Mouse (Mus musculus): ENCODE measurements around the gene Gprasp1. TPM values are rescaled to one million over a fixed set of nuclear protein-coding genes. Genes with fewer than 3 reads are reported as not detected.
A peak's percentile ranks its signal among the peaks of the same experiment; 100 is the strongest.
"Not testable (repeated sequence)": the region's sequence is repeated elsewhere in the genome, so short reads cannot be mapped to it uniquely, and the experiment has no call there.

Gprasp1 gene
- polyA plus RNA-seq, 1 experiment, result 207 TPM

GRCm38 (mm10) chrX:135835896-135836295 is 93.4 kb downstream of the Gprasp1 start:
- DNase-seq (ENCODE audit: extremely low spot score in 1 of 2, low spot score in 1 of 2), result not testable (repeated sequence)

DNA sequence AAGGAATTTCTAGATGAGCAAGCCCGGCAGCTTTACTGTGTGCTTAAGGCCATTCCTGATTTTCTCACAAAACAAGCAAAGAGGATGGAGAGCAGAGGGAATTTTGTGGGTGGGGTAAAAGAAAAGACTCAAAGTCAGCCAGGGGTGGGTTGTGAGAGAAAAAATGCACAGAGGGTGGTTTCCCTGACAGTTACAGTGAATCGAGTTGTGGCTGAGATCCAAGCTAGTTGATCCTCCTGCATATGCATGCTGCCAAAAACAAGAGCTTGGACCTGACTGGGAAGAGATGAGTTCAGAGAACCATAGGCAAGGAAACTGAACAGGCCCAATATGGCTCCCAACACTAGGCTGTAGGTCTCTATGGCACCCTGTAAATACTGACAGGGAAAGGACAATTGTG is 95.4 kb downstream of the Gprasp1 start:
- DNase-seq (ENCODE audit: extremely low spot score in 1 of 2, low spot score in 1 of 2), result peak in 1 of 2 experiments; percentile 40

DNA sequence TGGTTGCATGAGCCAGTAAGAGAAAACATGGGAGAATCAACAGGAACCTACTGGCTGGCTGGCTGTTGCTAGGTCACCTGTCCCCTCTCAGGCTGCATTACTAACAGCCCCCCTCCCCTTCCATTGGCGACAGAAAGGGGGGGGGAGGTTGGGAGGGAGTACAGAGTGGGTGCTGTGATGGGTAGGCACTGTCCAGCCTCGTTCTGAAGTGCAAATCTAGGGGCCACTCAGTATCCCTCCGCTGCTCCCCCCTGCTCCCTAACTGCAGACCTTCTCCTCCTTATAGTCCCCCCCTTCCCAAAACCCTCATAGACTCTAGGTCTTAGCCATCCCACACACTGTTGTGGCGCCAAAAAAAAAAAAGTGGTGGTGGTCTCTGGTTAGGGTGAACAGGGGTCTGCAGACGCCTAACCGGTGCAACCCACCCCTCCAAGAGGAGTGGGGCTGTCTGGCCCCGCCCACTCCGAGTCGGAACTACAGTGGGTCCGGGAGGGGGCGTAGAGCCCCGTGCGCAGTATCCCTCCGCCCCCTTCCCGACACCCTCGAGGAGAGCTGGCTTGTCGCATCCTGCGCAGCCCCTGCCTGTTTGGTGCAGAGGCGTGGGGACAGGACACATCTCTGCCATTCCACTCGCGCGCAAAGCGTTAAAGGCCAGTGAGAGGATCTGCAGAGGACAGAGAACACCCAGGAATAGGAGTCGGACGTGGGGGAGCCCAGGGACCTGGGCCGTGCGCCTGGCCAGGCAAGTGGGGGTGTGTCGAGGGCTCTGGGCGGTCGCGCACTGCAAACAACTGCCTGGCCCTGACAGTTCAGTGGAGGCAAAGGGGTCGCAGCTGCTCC is 96.2 kb downstream of the Gprasp1 start, which contains the start of gene Gprasp2:
Gene Gprasp2 (plus strand): TSS at position 514 of the 840 bp plus-strand sequence.
- peak in 1 of 2 experiments; percentile 61 for DNase-seq (ENCODE audit: extremely low spot score in 1 of 2, low spot score in 1 of 2)

- peak in 1 of 2 experiments; percentile 68 for DNase-seq (ENCODE audit: extremely low spot score in 1 of 2, low spot score in 1 of 2)
Observed at GRCm38 (mm10) chrX:135839397-135840391, 97.2 kb downstream of the Gprasp1 start.

Other genes with a start within 250 kb of the Gprasp1 start
- gene AV320801, start 248.1 kb upstream of the Gprasp1 start, polyA plus RNA-seq (2012; rRNA removed), result not detected in 2 replicates
- 4.3 and 5.0 TPM in 2 replicates for gene Nxf7, start 144.0 kb upstream of the Gprasp1 start, polyA plus RNA-seq (2012; rRNA removed)
- not detected in 2 replicates for gene Prame, start 115.0 kb upstream of the Gprasp1 start, polyA plus RNA-seq (2012; rRNA removed)
- not detected in 2 replicates for gene Tcp11x2, start 48.9 kb upstream of the Gprasp1 start, polyA plus RNA-seq (2012; rRNA removed)
- gene Tmsb15a, start 17.5 kb upstream of the Gprasp1 start, polyA plus RNA-seq (2012; rRNA removed), result not detected in 2 replicates
- gene Armcx5, start within 50 bp of the Gprasp1 start, polyA plus RNA-seq (2012; rRNA removed), result 15.8 and 20.2 TPM in 2 replicates
- gene Bhlhb9, start 54.9 kb downstream of the Gprasp1 start, polyA plus RNA-seq (2012; rRNA removed), result 43.8 and 52.5 TPM in 2 replicates
- gene Gprasp2, start 96.3 kb downstream of the Gprasp1 start, polyA plus RNA-seq (2012; rRNA removed), result 87.4 and 110 TPM in 2 replicates

All from frontal cortex, adult 2 months (tissue).